Mouse (Mus musculus): Measurements from ENCODE around the gene Scgb1b18. TPM values are rescaled to one million over a fixed set of nuclear protein-coding genes. Genes with fewer than 3 reads are reported as not detected.

Scgb1b18 gene
- not detected for total RNA-seq (2023)

DNA sequence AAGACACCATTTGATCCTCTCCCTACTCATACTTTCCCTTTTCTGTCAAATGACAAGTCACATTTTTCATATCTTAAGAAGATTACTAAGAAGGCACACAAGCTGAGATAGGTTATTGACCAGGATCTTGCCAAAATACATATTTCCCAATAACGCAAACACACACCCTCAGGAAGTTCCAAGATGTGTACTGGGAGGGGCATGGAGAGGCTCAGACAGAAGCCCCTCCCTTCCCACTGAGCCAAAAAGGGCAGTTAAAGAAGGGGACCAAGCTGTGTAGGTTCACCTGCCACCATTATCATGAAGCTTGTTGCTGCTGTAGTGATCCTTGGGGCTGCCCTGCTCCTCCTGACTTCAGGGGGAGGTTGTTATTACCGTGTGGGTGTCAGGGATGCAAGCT, at the start of gene Scgb1b18:
Gene Scgb1b18 (plus strand): TSS at position 301 of the 400 bp plus-strand sequence.

DNA sequence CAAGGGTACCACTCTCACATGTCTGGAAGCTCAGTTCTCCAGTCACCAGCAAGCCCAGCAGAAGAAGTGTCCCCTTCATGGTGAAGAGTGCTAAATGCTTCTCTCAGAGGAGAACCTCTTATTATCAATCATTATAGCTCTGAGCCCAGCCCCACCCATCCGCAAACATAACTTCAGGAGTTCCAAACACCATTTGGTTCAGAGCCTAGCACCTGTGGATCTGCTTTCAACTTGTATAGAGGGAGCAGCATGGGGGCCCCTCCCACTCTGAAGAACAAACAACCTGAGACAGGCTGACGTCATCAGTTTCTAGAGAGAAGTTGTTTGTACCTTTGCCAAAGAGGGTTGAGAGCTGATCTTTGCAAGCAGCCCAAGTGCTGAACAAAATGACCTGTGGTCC, 11.6 kb upstream of the Scgb1b18 start, which contains the start of gene Scgb2b18:
Gene Scgb2b18 (minus strand): TSS at position 101 of the 400 bp plus-strand sequence.

Other genes with a start within 250 kb of the Scgb1b18 start
- gene Scgb2b17, start 129.0 kb upstream of the Scgb1b18 start, total RNA-seq (2023) = not detected
- not detected for gene Scgb1b17, start 122.1 kb upstream of the Scgb1b18 start, total RNA-seq (2023)
- not detected for gene Scgb2b18, start 11.7 kb upstream of the Scgb1b18 start, total RNA-seq (2023)
- gene Scgb2b19, start 94.8 kb downstream of the Scgb1b18 start, total RNA-seq (2023) = not detected
- not detected for gene Scgb1b19, start 101.7 kb downstream of the Scgb1b18 start, total RNA-seq (2023)
- gene Scgb2b20, start 180.8 kb downstream of the Scgb1b18 start, total RNA-seq (2023) = not detected
- not detected for gene Scgb1b20, start 187.7 kb downstream of the Scgb1b18 start, total RNA-seq (2023)

Measured in CD8-positive naive resting alpha-beta T cell, adult 57 days (primary cell).